Comparison of ENCODE assay signal across 21 mouse cellular contexts in the genomic region with DNA sequence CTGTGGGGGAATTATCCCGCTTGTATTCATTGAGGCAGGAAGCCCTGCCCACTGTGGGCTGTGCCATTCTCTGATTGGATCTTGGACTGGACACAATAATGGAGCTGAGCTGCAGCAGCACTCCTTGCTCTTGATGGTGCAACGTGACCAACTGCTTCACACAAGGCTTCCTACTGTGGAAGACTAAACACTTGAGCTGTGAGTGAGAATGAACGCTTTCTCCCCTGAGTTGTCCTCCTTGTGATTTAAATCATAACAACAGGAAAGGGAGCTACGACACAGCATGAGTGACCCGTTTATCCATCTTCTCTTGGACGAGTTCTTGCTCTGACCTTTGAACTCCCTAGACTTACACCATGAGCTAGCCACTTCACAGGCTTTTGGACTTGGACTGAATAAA.
DNase-seq lines count a peak whose midpoint lies in the region.
"Had no signal": no experiment of that assay in that cellular context is flagged by ENCODE, and none has a peak within 500 bp of the region (broad histone marks: within the 10 kb centered on the region; RNA-seq: fewer than 3 reads in every experiment).

No protein-coding gene starts in this region.

- H3K27me3 ChIP-seq in embryonic facial prominence, embryonic 10.5 days (replicated peaks; ENCODE audit: low read depth, poor library complexity, severe bottlenecking) = no peaks in the 10 kb centered on the region
- H3K27me3 ChIP-seq in limb, embryonic 10.5 days (ENCODE audit: low read depth, poor library complexity, severe bottlenecking) = no peaks in the 10 kb centered on the region
- H3K27me3 ChIP-seq: embryonic facial prominence, embryonic 12.5 days; forebrain, embryonic 13.5 days; forebrain, embryonic 15.5 days; Patski had no signal

- H3K36me3 ChIP-seq in embryonic facial prominence, embryonic 10.5 days (replicated peaks) = no peaks in the 10 kb centered on the region
- no peaks in the 10 kb centered on the region for H3K36me3 ChIP-seq in limb, embryonic 10.5 days
- H3K36me3 ChIP-seq: embryonic facial prominence, embryonic 12.5 days; forebrain, embryonic 15.5 days; G1E had no signal

- DNase-seq in ES-CJ7 (ENCODE audit: low read depth, low spot score) (peak; percentile 46), R1 (ENCODE audit: low read depth, low spot score) (peak; percentile 85)
- no peak for DNase-seq in embryonic facial prominence, embryonic 10.5 days (ENCODE audit: low spot score)
- no peak for DNase-seq in limb, embryonic 10.5 days (ENCODE audit: low spot score)
- DNase-seq in adrenal gland, postnatal 10 days = no peak
- DNase-seq: adrenal gland, adult 8-10 months; adrenal gland, postnatal 25 days; B cell, adult 2 months; cerebellum, adult 11 months; cerebellum, adult 18-20 months; cerebellum, adult 8-10 months; cerebellum, adult 9-11 months; cerebellum, postnatal 14 days; cerebellum, postnatal 36 days; embryo, embryonic 11 days; forebrain, postnatal 0 days had no signal

- H3K27ac ChIP-seq in embryonic facial prominence, embryonic 10.5 days (replicated peaks) = peak overlapping the region; percentile 68
- H3K27ac ChIP-seq in limb, embryonic 10.5 days = no peak overlapping the region
- H3K27ac ChIP-seq: embryonic facial prominence, embryonic 12.5 days; forebrain, embryonic 13.5 days; forebrain, embryonic 15.5 days had no signal

- peaks cover 2% of the 10 kb centered on the region; the same call in 1 of the 2 replicates for H3K9me3 ChIP-seq in embryonic facial prominence, embryonic 10.5 days
- no peaks in the 10 kb centered on the region for H3K9me3 ChIP-seq in limb, embryonic 10.5 days (replicated peaks)
- H3K9me3 ChIP-seq: embryonic facial prominence, embryonic 12.5 days; forebrain, embryonic 13.5 days; forebrain, embryonic 15.5 days had no signal

- H3K4me3 ChIP-seq in embryonic facial prominence, embryonic 10.5 days = no peak overlapping the region
- H3K4me3 ChIP-seq in limb, embryonic 10.5 days = no peak overlapping the region
- H3K4me3 ChIP-seq: embryonic facial prominence, embryonic 12.5 days; forebrain, embryonic 13.5 days; forebrain, embryonic 15.5 days had no signal

- H3K4me1 ChIP-seq in embryonic facial prominence, embryonic 10.5 days = peaks cover 60% of the 10 kb centered on the region
- peaks cover 52% of the 10 kb centered on the region for H3K4me1 ChIP-seq in limb, embryonic 10.5 days

- WGBS in embryonic facial prominence, embryonic 10.5 days = 60% methylated on average over 6 of the region's 6 CpGs
- WGBS in limb, embryonic 10.5 days = 70% methylated on average over 6 of the region's 6 CpGs

Comparison
In these comparisons a context has a peak if more than half of its experiments do, and no peak if none do; other contexts are left out.
1. DNase-seq: peak in ES-CJ7 (single experiment) and R1 (single experiment); none in embryonic facial prominence, embryonic 10.5 days (single experiment), limb, embryonic 10.5 days (single experiment) and adrenal gland, postnatal 10 days (single experiment).